Mouse (Mus musculus) retina, embryonic 14.5 days (tissue): ENCODE measurements around the gene Gmds.

Source experiments
- DNase-seq: peaks from one replicate; pipeline ENCODE4 v3.0.0-alpha.2; 2015; ENCODE audit warnings: low spot score

Gmds gene

DNA sequence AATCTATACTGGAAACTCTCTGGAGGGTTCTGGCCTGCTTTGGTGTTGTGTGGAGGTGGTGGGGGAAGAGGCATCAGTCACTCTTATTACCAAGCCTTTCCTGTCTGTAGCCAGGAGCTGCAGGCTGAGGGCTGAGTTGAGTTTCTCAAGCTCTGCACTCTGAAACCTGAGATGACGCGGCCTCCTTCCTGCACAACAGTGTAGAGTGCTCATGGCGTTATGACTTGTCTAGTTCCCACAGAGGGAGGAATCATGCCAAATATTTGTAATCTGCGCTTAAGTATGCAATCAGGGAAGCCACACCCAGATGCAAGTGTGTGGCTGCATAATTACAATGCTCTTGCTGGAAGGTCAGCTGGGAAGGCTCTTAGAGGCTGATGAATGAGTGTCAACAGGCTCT is 461.5 kb downstream of the Gmds start:
- no peak for DNase-seq

- DNase-seq, result no peak
Observed at GRCm38 (mm10) chr13:31874427-31874826, 464.1 kb downstream of the Gmds start.

DNA sequence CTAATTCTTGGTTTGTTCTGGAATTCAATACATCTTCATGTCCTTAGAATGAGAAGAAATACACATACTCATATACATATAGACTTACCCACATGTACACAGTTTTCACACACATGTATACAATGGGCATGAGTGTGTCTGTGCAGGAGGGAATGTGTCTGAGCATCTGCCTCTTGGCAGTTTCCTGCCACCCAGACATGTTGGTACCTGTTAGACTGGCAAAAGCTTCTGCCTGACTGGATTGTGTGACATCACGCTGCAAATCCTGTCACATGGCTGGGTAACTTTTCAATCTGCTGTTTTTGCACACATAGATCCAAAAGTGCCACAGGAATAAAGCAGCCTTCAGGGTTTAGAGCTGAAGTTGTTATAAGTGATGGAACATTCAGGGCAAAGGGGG is 465.3 kb downstream of the Gmds start:
- DNase-seq, result no peak

GRCm38 (mm10) chr13:31864786-31865185 is 473.8 kb downstream of the Gmds start:
- DNase-seq, result no peak

DNA sequence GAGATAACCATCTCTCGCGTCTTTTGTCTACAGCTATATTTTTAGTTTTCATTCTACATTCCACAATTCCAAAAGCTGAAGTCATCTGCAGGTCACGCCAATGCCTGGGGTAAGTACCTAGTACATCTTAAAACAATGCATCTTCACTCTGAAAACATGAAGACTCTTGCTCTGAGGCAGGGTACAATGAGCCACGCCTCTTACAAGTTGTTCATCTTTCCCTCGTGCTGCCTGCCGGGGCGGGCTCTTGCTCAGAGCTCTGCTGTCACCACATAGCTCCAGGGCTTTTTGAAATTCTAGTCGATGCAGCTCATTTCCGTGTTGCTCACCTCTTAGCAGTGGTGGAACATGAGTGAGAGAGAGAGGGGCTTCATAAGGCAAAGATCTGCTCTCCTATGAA is 475.1 kb downstream of the Gmds start:
- DNase-seq, result no peak

- no peak for DNase-seq
Observed at GRCm38 (mm10) chr13:31860200-31860599, 478.3 kb downstream of the Gmds start.

DNA sequence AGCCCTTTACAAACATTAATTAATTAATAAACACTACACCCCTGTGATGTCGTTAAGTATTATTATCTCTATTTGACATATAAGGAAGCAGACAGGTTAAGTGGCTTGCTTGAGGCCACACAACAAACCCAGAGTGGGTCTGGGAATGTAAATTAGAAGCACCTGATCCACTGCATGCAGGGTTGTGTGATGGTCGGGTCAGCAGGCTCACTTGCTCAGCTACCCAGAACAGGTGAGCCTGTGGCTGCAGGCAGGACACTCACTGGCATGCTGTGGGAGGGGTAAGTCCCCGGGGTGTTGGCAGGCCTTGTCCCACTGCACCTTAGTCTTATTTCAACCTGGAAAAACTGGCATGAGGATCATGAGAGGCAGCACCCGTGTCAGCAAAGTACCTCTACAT is 484.5 kb downstream of the Gmds start:
- no peak for DNase-seq

DNA sequence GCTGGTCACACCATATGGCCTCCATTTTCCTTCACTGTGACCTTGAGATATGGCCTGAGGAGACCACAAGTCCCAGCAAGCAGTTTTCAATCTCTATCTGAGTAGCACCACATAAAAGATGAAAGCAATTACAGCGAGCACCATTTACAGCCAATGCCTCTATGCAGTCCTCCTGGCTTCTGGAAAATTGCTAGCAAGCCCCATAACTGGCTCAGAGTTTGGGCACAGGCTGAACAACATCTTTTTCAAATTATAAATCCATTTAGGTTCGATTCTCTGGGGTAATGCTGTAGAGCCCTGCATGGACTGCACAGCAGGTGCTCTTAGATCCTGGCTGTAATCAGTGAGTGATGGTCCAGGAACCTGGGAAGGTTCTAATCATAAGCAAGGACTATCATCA is 485.0 kb downstream of the Gmds start:
- DNase-seq, result no peak

GRCm38 (mm10) chr13:31849258-31849971 is 489.1 kb downstream of the Gmds start:
- DNase-seq, result no peak

- DNase-seq, result no peak
Observed at GRCm38 (mm10) chr13:31835802-31836201, 502.7 kb downstream of the Gmds start.

DNA sequence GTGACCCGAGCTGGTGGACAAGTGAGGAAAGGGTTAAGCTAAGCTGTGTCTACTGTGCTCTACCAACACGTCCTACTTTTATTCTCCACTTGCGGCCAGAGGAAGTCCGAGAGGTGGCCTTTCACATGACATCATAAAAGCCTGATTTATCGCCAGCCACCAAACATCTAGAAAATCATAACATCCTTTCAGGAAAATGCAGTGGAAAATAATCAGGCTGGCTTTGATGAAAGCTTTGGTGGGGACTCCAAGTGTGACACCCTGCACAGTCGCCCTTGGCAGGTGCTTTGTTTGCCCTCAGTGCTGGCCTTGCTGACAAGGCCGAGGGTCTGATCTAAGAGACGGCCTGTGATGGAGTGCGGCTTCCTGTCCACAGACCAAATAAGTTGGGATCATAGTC is 508.2 kb downstream of the Gmds start:
- no peak for DNase-seq

GRCm38 (mm10) chr13:31828446-31828845 is 510.1 kb downstream of the Gmds start:
- no peak for DNase-seq

- DNase-seq, result no peak
Observed at GRCm38 (mm10) chr13:31827820-31828332, 510.7 kb downstream of the Gmds start.

DNA sequence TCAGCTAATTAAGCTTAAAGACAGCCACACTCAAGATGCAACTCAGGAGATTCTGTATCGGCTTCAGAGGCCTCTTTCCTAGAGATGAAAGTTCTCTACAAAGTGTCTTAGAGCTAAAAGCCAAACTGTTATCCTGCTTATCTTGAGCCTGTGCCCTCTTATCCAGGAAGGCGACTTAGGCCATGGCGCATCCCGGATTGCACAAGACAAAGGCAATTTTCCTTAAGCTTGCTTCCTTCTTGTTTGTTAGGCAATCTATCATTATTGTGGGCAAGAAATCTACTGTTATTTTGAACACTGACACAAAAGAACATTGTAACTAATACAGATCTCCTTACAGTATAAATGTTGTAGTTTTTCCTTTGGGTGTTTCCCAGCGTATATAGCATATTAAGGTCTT is 511.4 kb downstream of the Gmds start:
- DNase-seq, result no peak

GRCm38 (mm10) chr13:31825180-31825579 is 513.4 kb downstream of the Gmds start:
- no peak for DNase-seq

DNA sequence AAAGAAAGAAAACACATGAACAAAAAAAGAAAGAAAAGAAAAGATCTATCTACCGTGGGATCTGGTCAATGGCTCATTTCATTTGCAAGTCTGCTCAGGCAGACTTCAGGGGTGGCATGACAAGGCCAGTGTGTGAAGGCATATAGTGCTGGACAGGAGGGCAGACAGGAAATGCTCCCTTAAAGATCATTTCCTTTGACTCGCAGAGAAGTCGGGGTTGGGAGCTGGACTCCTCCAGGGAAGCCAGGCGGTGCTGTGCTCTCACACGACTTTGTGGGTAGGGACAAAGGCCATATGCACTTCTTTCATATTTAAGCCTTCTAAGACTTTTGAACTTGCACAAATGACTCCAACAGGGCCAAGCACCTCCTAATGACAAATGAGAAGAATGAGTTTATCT is 515.2 kb downstream of the Gmds start:
- no peak for DNase-seq

DNA sequence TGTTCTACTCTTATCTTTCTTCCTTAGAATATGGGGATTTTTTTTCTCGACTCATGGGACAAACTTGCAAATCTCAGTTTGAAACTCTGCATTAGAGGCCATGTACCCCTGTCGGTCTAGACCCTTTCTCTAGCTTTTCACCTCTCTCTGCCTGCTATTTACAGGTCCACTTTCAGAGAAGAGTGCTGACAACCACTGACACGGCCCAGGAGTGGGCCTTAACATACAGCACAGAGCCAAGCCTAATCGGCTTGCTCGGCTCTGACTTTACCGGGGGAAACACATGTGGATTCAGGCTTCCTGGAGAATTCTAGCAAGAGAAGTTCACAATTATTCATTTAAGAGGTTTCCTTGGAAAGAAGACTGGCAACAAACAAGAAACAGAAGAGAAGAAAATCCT is 517.5 kb downstream of the Gmds start:
- DNase-seq, result no peak

DNA sequence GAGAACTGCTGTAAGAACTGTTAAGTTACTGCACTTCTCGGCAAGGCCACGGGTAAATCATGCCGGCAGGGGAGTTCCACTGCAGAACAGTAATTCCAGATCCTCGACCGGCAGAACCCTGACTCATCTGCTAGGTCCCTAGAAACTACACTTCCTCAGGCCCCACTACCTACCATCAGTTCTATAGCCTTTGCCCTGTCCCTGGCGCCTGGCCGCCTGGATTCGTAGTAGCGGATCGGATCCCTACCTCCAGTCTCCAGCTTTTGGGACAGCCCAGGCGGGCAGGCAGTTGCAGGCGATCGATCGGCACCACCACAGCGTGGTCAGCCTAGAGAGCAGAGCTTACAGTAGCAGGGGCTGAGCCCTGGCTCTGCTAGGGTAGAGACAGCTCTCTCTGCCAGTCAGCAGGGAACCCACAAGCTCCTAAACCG is 517.9 kb downstream of the Gmds start:
- peak; percentile 77 for DNase-seq

GRCm38 (mm10) chr13:31819664-31820405 is 518.7 kb downstream of the Gmds start:
- no peak for DNase-seq

GRCm38 (mm10) chr13:31818337-31818736 is 520.2 kb downstream of the Gmds start:
- no peak for DNase-seq

GRCm38 (mm10) chr13:31815383-31816003 is 523.0 kb downstream of the Gmds start:
- no peak for DNase-seq

DNA sequence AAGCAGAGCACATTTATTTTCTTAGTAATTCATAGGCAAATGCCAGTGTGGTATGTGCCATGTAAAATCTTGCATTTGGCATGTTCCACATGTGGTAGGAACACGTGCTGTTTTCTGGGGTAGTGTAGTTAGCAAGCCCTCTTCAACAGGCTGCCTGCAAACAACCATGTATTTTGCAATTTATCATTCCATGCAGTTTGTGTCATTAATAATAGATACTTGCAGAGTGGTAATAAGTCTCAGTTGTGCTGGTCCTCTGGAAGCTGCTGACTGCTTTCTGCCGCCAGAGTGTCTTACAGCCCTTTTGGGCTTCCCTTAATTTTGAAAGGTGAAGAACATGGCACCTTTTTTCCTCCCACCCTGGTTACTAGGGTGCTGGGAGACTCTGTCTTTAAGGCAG is 525.8 kb downstream of the Gmds start:
- DNase-seq, result no peak

DNA sequence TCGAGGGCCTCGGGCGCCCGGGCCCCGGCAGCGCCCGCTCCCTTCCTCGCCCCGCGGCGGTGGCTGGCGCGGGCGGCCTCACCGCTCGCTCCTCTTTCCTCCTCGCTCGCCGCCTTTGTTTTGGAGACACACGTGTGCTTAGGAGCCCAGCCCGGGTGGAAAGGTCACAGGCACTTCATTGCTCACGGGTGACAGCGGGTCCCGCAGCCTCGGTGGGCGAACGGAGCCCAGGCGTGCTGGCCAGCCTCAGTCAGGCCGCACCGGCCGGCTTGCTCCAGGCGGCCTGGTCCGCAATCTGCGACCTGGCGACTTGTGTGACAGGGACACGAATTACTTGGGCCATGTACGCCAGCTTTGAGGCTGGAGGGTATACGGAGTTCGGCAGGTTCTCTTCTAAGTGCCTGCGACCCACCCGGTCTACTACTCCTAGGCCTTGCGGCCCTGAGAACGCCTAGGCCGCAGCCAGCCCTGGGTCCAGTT is 527.0 kb downstream of the Gmds start:
- peak; percentile 37 for DNase-seq
